Comparison of ENCODE assay signal across 13 mouse cellular contexts in genomic region chr13:113055826-113056225, GRCm38 (mm10). TPM values are rescaled to one million over a fixed set of nuclear protein-coding genes. Genes with fewer than 3 reads are reported as not detected.
DNase-seq lines count a peak whose midpoint lies in the region; ATAC-seq and TF ChIP-seq lines count a peak whose summit lies in the region.
"Had no signal": no experiment of that assay in that cellular context is flagged by ENCODE, and none has a peak within 500 bp of the region (broad histone marks: within the 10 kb centered on the region; RNA-seq: fewer than 3 reads in every experiment).

No protein-coding gene starts in this region.

- no peaks in the 10 kb centered on the region for H3K27me3 ChIP-seq in forebrain, embryonic 11.5 days (ENCODE audit: control insufficient read depth, insufficient read depth, low read length)
- no peaks in the 10 kb centered on the region for H3K27me3 ChIP-seq in forebrain, embryonic 15.5 days
- H3K27me3 ChIP-seq in stomach, postnatal 0 days (ENCODE audit: control insufficient read depth, insufficient read depth, low read length): no peaks in the 10 kb centered on the region
- H3K27me3 ChIP-seq: heart, embryonic 15.5 days; liver, embryonic 13.5 days had no signal

- WGBS in forebrain, embryonic 11.5 days: 57% methylated on average over 8 of the region's 8 CpGs
- WGBS in forebrain, embryonic 15.5 days: 50% methylated on average over 8 of the region's 8 CpGs
- 39% methylated on average over 8 of the region's 8 CpGs for WGBS in stomach, postnatal 0 days

- no peak overlapping the region for H3K9ac ChIP-seq in forebrain, embryonic 11.5 days (ENCODE audit: low read length)
- H3K9ac ChIP-seq in forebrain, embryonic 15.5 days (replicated peaks): no peak overlapping the region
- no peak overlapping the region for H3K9ac ChIP-seq in stomach, postnatal 0 days (ENCODE audit: low read length)
- H3K9ac ChIP-seq: heart, embryonic 15.5 days; liver, embryonic 13.5 days had no signal

- DNase-seq in forebrain, embryonic 11.5 days (ENCODE audit: low spot score): peak; percentile 57
- DNase-seq in kidney, postnatal 4 days: peak; percentile 49
- no peak for DNase-seq in kidney, adult 18-20 months
- DNase-seq in right cerebral cortex, postnatal 10 days (ENCODE audit: low spot score in 2 of 2): peak; percentile 45 to 51
- no peak for DNase-seq in right cerebral cortex, postnatal 25 days
- no peak for DNase-seq in stomach, postnatal 0 days (ENCODE audit: low spot score)
- no peak for DNase-seq in right cerebral cortex, adult 2 months (ENCODE audit: low spot score in 2 of 2)
- DNase-seq: cerebellum, postnatal 36 days; liver, embryonic 13.5 days had no signal

- no peak overlapping the region for H3K27ac ChIP-seq in forebrain, embryonic 11.5 days (ENCODE audit: low read depth, low read length)
- no peak overlapping the region for H3K27ac ChIP-seq in forebrain, embryonic 15.5 days (replicated peaks)
- H3K27ac ChIP-seq in stomach, postnatal 0 days (replicated peaks): no peak overlapping the region
- H3K27ac ChIP-seq: heart, embryonic 15.5 days; liver, embryonic 13.5 days had no signal

- no peak for TF ChIP-seq EP300 in stomach, postnatal 0 days (optimal IDR thresholded peaks at IDR 0.05)

- H3K4me3 ChIP-seq in forebrain, embryonic 11.5 days (ENCODE audit: low read depth, low read length): no peak overlapping the region
- H3K4me3 ChIP-seq in forebrain, embryonic 15.5 days: no peak overlapping the region
- H3K4me3 ChIP-seq in stomach, postnatal 0 days (ENCODE audit: low read depth, low read length): no peak overlapping the region
- H3K4me3 ChIP-seq: heart, embryonic 15.5 days; liver, embryonic 13.5 days had no signal

- peak; percentile 65 for TF ChIP-seq CTCF in stomach, postnatal 0 days (IDR thresholded peaks at IDR 0.05; ENCODE audit: low read depth)

- no peak for ATAC-seq in forebrain, embryonic 11.5 days (replicated peaks; ENCODE audit: low FRiP score)
- ATAC-seq in forebrain, embryonic 15.5 days (replicated peaks): no peak
- no peak for ATAC-seq in stomach, postnatal 0 days (ENCODE audit: low FRiP score, low TSS enrichment)
- ATAC-seq: forebrain, embryonic 16.5 days had no signal

- no peak overlapping the region for H3K4me2 ChIP-seq in forebrain, embryonic 11.5 days (ENCODE audit: low read depth, low read length, severe bottlenecking)
- H3K4me2 ChIP-seq in forebrain, embryonic 15.5 days (replicated peaks): no peak overlapping the region
- no peak overlapping the region for H3K4me2 ChIP-seq in stomach, postnatal 0 days (replicated peaks; ENCODE audit: low read depth)
- H3K4me2 ChIP-seq: heart, embryonic 15.5 days; liver, embryonic 13.5 days had no signal

- H3K36me3 ChIP-seq in forebrain, embryonic 11.5 days (ENCODE audit: control insufficient read depth, insufficient read depth, low read length): no peaks in the 10 kb centered on the region
- H3K36me3 ChIP-seq in forebrain, embryonic 15.5 days: no peaks in the 10 kb centered on the region
- no peaks in the 10 kb centered on the region for H3K36me3 ChIP-seq in stomach, postnatal 0 days (ENCODE audit: control insufficient read depth, insufficient read depth, low read length)
- H3K36me3 ChIP-seq: heart, embryonic 15.5 days; liver, embryonic 13.5 days had no signal

- no peaks in the 10 kb centered on the region for H3K9me3 ChIP-seq in forebrain, embryonic 11.5 days (ENCODE audit: control insufficient read depth, low read length)
- H3K9me3 ChIP-seq in forebrain, embryonic 15.5 days: no peaks in the 10 kb centered on the region
- no peaks in the 10 kb centered on the region for H3K9me3 ChIP-seq in stomach, postnatal 0 days (ENCODE audit: control insufficient read depth, low read length)
- H3K9me3 ChIP-seq: heart, embryonic 15.5 days had no signal

- no peaks in the 10 kb centered on the region for H3K4me1 ChIP-seq in forebrain, embryonic 11.5 days (replicated peaks; ENCODE audit: control insufficient read depth, insufficient read depth, low read length)
- H3K4me1 ChIP-seq in forebrain, embryonic 15.5 days: no peaks in the 10 kb centered on the region
- H3K4me1 ChIP-seq in stomach, postnatal 0 days (replicated peaks; ENCODE audit: control insufficient read depth, insufficient read depth): no peaks in the 10 kb centered on the region
- H3K4me1 ChIP-seq: heart, embryonic 15.5 days; liver, embryonic 13.5 days had no signal

RNA-seq across cellular contexts. Expression of gene Gpx8, which starts 9.6 kb away (rescaled TPM):
- polyA plus RNA-seq in forebrain, embryonic 11.5 days (2014; fragmentation: Nextera tagmentation; extraction: Ambion mirVana): 89.4 and 92.9 TPM in 2 replicates
- 43.9 and 47.7 TPM in 2 replicates for polyA plus RNA-seq in forebrain, embryonic 15.5 days (2015; fragmentation: Nextera tagmentation; extraction: Ambion mirVana)
- polyA plus RNA-seq in stomach, postnatal 0 days (2015; fragmentation: Nextera tagmentation; extraction: Ambion mirVana): 96.8 and 104 TPM in 2 replicates

RNA-seq across cellular contexts. Expression of gene Cdc20b, which starts 20.9 kb away (rescaled TPM):
- 0.57 and 0.73 TPM in 2 replicates for polyA plus RNA-seq in forebrain, embryonic 11.5 days (2014; fragmentation: Nextera tagmentation; extraction: Ambion mirVana)
- polyA plus RNA-seq in forebrain, embryonic 15.5 days (2015; fragmentation: Nextera tagmentation; extraction: Ambion mirVana): 0.52 and 0.64 TPM in 2 replicates
- polyA plus RNA-seq in stomach, postnatal 0 days (2015; fragmentation: Nextera tagmentation; extraction: Ambion mirVana): not detected in 2 replicates
- polyA plus RNA-seq: liver, embryonic 13.5 days; small intestine, adult 2 months had no signal

RNA-seq across cellular contexts. Expression of gene Gzma, which starts 45.0 kb away (rescaled TPM):
- polyA plus RNA-seq in forebrain, embryonic 11.5 days (2014; fragmentation: Nextera tagmentation; extraction: Ambion mirVana): not detected in 2 replicates
- polyA plus RNA-seq in forebrain, embryonic 15.5 days (2015; fragmentation: Nextera tagmentation; extraction: Ambion mirVana): not detected in 2 replicates
- polyA plus RNA-seq in stomach, postnatal 0 days (2015; fragmentation: Nextera tagmentation; extraction: Ambion mirVana): 0.33 and 0.71 TPM in 2 replicates
- polyA plus RNA-seq: forebrain, embryonic 16.5 days; liver, embryonic 13.5 days had no signal

Comparison
In these comparisons a context has a peak if more than half of its experiments do, and no peak if none do; other contexts are left out.
1. DNase-seq: peak in forebrain, embryonic 11.5 days (single experiment), kidney, postnatal 4 days (2 of 2) and right cerebral cortex, postnatal 10 days (2 of 2); none in kidney, adult 18-20 months (single experiment), right cerebral cortex, postnatal 25 days (single experiment), stomach, postnatal 0 days (single experiment) and right cerebral cortex, adult 2 months (0 of 2).